Mouse (Mus musculus) T-helper 2 cell (primary cell): ENCODE measurements around the gene Vamp8.

Experiments used
- in situ Hi-C: fragments of 300-600 bp; cut with MboI, MseI; formaldehyde crosslinking; loops from one replicate; pipeline ENCODE4 v1.15.1; 2025; ENCODE audit warnings: high pct_unique_total_duplicates

Gene Vamp8

DNA sequence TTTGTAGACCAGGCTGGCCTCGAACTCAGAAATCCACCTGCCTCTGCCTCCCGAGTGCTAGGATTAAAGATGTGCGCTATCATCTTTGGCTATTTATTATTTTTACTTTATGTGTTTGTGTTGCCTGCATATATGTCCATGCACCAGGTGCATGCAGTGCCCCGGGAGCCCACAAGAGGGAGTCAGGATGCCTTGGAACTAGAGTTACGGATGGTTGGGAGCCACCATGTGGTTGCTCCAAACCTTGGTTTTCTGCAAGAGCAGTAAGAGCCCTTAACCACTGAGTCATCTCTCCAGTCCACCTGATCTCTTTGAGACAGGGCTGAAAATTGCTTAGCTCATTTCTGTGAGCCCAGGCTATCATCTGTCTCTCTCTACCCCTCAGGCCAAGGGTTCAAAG, 16.6 kb upstream of the Vamp8 start:
- in situ Hi-C loops, result no loop called here

DNA sequence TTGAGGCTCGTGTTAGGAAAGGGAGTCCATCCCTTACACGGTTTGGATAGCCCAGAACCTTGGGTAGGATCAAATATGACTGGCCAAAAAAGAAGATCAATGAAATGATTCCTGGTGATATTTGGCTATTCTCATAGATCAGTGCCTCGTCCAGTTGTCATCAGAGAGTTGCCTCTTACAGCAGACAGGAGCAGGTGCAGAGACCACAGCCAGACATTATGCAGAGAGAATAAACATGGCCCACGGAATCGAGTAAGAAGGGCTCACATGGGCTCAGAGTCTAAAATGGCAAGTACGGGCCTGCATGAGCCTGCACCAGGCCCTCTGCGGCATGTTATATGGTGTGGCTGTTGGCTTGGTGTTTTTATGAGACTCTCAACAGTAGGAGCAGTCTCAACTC, 14.9 kb upstream of the Vamp8 start:
- in situ Hi-C loops, result no loop called here

DNA sequence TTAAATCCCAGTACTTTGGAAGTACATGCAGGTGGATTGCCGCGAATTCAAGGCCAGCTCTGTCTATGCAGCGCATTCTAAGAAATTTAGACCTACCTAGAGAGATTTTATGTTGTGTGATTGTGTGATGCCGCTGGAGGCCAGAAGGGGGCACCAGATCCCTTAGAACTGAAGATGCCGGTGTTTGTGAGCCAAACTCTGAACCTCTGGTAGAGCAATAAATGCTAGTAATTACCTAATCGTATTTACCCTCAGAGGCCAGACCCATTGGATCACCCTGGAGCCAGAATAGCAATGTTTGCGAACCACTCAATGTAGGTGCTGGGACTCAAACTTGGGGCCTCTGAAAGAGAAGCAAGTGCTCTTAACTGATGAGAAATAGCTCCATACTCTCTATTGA, 11.4 kb upstream of the Vamp8 start:
- in situ Hi-C loops, result no loop called here

DNA sequence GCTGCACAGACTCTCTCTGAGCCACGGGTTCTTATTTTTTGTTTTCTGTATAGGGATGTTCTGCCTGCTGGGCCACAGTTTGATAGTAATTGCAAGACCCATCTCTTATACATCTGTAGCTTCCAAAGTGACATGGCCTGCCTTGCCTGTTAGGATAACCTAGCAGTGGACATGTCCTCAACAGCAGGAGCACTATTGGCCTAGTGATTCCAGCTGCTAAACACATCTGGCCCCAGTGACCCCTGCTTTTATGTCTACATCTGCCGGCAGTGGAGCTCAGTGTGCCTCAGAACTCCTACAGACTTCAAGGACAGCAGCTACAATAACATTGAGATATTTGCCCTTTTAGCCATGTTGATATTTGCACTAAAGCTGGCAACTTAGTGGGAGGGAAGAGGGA, 9.5 kb upstream of the Vamp8 start:
- in situ Hi-C loops, result no loop called here

DNA sequence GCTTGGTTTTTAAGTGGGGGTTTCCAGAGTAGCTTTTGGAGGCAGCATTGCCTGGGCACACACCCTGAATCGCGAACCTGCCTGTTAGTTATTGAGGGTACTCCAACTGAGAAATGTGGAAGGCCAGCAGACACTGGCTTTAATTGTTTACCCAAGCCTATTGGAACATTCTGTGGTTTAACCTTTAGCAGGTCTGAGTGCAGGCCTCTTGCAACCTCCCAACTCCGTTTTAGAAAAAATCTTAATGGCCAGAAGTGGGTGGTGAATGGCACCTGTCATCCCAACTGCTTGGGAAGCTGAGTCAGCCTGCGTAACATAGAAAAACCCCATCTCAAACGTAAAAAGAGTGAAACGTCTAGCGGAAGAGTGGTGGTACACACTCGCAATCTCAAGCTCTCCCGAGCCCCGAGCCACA, 6.3 kb upstream of the Vamp8 start:
- in situ Hi-C loops, result no loop called here

DNA sequence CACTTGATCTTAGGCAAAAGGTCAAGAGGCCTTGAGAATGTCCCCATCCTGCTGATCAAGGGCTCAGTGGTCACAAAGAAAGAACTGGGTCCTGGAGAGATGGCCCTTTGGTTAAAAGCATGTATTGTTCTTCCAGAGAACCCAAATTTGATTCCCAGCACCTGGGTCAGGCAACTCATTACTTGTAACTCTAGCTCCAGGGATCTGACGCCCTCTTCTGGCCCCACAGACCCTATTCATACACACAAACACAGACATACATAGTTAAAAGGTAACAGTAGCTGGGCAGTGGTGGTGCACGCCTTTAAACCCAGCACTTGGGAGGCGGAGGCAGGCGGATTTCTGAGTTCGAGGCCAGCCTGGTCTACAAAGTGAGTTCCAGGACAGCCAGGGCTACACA, 1.8 kb upstream of the Vamp8 start:
- in situ Hi-C loops, result no loop called here

DNA sequence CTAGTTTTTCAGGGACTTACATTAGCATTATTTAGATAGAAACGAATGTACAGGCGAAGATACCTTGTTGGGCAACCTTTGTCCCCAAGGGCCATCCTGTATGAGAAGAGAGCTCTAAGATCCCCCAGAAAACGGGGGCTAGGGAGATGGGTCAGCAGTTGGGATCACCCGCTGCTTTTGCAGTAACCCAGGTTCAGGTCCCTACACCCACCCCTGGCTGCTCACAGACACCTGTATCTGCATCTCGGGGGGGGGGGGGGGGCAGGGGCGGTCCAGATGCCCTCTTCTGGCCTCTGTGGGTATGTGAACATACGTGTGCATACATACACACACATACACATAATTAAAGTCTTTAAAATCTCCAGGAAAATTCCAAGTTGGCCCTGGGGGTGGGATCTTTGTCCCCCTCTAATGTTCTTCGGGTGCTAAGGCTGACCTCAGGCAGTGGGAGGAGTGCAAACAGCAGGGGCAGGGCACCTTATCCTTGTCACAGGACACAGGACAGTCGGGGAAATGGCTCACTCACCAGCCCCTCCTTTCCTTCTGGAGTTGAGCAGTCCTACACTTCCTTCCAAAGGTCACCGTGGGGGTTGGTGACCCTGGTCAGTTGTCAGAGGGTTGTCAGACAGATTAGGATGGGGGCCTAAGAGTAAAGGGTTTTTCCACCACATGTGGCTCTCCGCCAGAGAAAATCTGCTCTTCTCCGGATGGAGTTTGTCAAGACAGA, 455 bp upstream of the Vamp8 start:
- in situ Hi-C loops, result no loop called here

DNA sequence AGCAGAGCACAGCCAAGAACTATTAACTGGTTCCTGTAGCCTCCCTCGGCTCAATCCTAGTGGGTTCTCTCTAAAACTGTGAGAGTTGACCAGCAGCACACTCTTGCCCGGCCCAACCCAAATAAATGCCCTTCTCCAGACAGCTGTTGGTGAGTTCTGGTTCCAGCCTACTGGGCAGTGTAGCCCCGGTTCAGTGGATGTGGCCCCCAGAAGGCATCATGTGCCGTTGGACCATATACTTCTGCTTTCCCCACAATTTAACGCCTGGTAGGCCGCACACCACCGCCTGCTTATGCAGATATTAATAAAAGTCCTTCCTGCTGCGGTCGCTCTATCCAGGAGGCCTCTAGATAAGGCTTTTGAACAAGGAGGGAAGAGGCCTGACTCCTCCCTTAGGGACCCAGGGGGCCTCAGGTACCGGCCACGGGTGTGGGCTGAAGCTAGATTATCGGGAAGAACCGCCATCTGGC, 997 bp downstream of the Vamp8 start:
- in situ Hi-C loops, result no loop called here

DNA sequence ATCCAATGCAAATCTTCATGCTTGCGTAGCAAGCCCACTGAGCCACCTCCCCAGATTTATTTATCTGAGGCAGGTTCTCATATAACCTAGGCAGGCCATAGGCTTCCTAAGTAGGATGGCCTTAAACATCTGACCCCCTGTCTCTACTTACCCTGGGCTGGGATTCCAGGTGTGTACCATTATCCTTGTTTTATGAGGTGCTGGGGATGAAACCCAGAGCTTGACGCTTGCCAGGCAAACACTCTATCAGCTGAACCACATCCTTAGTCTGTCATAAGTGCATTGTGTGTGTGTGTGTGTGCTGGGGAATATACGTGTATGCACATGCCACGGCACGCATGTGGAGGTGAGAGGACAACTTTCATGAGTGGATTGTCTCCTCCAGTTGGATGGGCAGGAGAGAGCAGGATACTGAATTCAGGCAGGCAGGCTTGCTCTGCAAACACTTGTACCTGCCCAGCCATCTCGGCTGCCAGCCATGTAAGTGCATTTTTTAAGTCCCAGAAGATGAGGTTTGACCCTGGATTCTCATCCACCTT, 1.6 kb downstream of the Vamp8 start:
- in situ Hi-C loops, result no loop called here

DNA sequence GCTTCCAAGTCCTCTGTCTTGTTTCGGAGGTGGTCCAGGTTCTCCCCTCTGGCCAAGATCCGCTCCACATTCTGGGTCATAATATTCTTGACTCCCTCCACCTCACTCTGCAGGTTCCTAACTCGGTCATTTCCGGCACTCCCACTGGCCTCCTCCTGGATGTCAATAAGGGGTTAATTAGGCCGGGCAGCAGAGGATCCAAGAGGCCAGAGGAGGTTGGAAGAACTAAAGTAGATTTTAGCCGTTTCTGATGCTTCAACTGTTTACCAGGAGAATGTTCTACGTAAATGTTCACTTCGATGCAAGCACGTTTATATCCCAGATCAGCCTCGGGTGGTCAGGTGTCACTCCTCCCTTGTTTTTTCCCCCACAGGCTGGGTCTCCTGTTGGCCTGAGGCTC, 2.2 kb downstream of the Vamp8 start:
- in situ Hi-C loops, result no loop called here

DNA sequence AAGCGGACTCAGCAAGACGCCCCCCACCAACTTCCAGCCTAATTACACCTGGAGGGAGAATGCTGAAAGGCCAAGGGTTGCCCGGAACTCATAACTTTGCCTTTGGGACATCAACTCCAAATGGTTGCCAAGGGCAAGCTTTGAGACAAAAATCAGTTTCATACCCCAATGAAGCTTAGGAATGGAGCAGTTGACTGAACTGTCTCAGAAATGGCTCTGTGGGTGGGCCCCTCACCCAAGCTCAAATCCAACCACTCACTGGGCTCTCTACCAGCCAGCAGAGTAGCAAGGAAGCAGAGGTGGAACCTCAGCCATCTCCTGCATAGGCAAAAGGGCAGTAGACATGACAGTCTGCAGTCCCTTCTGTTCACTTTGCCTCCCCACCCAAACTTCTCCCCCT, 2.7 kb downstream of the Vamp8 start:
- in situ Hi-C loops, result no loop called here

DNA sequence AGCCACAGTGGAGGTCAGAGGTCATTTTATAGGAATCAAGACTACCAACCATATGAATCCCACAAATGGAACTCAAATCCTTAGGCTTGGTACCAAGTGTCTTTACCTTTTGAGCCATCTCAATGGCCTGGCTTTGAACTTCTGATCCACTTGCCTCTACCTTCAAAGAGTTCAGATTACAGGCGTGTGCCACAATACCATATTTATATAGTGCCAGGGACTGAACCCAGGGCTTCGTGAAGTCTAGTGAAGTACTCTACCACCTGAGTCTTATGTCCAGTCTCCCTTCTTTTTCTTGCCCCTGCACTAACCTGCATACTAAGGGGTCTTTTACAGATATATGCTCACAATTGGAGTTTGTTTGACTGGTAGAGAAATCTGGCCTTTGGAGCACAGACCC, 3.9 kb downstream of the Vamp8 start:
- in situ Hi-C loops, result no loop called here

DNA sequence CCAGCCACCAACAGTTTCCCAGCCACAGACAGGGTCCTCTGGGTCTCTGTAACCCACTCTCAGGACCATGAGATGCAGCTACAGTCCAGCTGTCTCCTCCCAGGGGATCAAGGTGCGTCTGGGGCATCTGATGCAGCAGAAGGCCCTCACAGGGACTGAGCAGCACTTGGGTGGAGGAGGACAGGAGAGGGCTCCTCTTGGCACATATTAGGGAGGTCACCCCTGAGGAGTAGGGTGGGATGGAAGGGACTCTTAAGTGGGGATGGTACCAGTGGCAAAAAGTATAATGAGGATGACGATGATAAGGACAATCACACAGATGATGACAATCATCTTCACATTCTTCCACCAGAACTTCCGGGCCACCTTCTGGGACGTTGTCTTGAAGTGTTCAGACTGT, 5.2 kb downstream of the Vamp8 start:
- in situ Hi-C loops, result no loop called here

DNA sequence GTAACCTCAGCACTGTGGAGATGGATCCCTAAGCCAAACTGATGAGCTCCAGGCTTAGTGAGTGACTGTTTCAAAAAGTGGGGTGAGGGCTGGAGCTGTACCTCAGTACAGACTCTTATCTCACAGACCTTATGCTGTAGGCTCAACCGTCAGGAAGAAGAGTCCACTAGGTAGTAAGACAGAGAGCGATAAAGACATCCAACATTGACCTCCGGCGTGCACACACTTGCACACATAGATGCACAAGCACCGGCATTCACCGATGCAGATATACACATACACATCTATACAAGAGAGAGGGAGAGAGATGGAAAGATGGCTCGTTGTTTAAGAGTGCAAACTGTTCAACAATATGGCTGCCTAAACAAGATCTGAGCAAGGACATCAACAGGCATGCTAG, 6.6 kb downstream of the Vamp8 start:
- in situ Hi-C loops, result no loop called here

DNA sequence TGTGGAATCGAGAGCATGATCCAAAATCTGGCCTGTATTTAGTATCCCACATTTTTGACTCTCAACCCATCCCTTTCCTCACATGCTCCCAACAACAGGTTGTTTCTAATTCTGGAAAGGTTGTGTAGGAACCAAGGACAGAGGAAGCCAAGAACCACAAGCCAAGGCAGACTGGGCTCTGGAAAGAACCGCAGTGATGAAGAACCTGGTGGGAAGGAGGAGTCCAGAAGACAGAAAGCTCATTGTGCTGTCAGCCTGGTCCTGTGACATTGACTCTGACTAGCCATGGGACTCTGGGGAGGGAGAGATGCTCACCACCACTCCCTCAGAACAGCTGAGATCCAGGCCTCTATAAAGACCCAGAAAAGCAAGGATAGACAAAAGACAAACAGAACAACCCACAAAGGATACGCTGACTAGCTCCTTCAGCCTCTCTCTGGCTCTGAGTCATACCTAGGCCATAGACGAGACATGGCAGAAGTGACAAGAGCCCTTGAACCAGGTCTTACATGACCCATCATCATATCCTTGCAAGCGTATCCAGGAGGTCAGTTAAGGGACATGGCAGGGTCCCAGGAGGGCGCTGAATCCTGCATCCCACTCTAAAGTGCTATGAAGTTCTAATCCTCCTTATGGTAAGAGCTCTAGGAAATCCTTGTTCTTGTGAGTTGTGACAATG, 7.2 kb downstream of the Vamp8 start:
- in situ Hi-C loops, result no loop called here

DNA sequence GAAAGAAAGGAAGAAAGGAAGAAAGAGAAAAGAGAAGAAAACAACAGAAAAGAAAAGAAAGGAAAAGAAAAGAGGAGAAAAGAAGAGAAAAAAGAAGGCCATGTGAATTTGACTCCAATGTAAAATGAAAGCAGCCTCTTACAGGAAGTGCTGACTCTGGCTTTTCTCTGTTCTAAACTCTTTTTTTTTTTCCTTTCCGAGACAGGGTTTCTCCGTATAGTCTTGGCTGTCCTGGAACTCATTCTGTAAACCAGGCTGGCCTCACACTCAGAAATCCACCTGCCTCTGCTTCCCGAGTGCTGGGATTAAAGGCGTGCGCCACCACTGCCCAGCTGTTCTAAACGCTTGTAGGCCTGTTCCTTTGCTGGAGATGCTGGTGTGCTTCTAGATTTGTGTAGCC, 8.0 kb downstream of the Vamp8 start:
- in situ Hi-C loops, result no loop called here

DNA sequence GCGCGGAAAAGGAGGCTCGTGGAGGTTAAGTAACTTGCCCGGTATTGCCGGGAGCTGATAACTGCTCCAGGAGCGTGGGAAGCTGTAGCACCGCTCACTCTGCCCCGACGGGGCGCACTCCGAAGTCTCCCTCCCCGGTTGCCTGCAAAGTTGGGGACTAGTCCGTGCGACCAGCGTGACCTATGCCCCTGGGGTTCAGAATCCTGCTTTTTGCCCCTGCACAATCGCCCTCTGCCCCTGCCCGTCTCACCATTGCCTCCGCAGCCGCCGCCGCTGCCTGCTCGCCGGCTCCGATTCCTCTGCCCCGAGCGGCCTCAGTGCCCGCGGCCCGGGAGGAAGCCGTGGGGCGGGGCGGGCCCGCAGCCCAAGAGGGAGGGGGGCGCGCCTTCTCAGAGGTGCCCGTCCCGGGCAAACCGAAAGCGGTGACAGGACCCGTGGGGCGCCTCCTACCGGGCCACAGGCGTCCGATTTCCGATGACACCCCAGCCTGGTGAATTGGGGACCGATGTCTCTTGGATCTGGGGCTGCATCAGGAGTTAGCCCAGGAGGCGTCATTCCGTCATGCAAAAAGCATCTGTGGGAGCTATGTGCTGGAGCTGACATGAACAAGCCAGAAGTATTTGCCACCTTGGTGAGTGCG, 10.3 kb downstream of the Vamp8 start, which contains the start of gene Vamp5:
Vamp5 (minus strand) TSS at position 338 of the 640 bp plus-strand sequence.
- in situ Hi-C loops, result no loop called here

DNA sequence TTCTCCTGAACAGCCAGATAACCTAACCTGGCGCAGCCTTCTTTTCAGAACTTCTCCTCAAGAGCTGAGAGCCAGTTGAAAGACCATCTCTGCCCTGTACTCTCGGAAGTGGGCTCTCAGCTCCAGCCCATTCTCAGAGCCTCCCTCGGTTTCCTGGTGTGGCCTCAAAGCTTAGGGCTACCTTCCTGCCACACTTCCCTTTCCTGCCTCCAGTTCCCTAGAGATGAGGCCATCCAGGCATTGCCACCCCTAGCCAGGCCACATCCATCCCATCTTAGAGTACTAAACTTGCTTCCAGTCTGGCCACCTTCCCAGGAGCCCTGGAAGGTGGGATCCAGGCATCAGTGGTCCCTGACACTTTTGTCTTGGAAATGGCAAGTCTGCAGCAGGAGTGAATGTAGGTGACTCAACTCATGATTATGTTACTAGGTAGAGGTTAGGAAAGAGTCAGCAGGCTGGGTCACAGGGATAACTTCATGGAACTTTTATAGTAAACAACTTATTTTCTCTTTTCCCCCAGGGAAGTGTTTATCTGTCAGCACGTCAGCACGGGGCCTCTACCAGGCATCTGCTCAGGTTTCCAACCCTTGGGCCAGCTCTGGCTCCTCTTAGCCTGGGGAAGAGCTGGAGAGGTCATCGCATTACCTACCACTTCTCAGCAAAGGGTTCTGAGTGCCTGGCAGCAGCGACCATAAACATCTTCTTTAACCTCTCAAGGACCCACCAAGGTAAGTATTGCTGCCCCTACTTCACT, 10.9 kb downstream of the Vamp8 start:
- in situ Hi-C loops, result no loop called here

DNA sequence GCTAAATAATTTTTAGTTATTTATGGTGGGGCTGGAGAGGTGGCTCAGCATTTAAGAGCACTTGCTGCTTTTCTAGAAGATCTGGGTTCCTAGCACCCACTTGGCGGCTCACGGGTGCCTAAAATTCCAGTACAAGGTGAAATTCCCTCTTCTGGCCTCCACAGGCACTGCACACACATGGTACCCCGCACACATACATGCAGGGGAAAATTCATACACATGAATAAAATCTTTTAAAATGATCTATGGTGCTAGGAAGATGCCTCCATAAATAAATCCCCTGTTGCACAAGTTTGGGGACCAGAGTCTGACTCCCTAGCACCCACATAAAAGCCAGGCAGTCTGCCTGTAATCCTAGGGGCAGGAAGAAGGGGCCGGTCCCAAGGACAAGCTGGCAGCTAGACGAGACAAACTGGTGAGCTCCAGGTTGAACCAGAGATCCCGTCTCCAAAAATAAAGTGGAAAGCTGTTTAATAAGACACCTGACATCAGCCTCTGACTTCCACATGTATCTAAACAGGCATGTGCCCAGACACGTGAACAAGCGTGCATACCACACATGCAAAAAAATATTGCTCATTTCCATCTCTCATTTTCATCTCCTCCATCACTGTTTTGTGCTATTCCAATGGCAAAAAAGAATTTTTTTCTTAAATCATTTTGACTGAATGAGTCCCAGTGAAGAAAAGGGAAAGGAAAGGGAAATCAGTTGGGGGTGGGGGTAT, 11.8 kb downstream of the Vamp8 start:
- in situ Hi-C loops, result no loop called here

DNA sequence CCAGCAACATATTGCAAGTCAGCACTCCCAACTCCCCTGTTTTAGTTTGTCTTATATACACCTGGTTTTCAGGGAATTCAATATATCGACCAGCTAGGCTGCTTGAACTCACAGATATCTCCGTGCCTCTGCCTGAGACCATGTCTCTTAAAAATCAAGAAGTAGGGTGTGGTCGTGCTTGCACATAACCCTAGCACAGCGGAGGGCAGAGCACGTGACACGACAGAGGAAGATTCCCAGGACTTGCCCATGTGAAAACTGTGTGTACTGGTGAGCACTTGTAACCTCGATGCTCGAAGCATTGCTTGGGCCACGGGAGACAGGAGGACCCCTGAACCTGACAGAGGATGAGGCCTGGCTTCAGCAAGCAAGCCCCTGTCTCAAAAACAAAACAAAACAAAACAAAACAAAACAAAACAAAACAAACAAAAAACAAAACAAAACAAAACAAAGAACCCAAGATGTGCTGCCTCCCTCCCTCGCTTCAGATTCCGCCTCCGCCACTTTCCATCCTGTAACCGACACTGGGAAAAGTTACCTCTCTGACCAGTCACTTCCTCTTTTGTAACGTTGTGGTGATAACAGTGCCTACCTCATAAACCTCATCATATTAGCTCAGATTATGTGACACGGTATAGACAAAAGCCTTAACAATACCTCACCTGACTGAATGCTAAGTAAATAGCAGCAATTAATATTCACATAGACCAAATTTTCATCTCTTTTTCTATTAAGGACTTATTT, 15.5 kb downstream of the Vamp8 start:
- in situ Hi-C loops, result no loop called here

DNA sequence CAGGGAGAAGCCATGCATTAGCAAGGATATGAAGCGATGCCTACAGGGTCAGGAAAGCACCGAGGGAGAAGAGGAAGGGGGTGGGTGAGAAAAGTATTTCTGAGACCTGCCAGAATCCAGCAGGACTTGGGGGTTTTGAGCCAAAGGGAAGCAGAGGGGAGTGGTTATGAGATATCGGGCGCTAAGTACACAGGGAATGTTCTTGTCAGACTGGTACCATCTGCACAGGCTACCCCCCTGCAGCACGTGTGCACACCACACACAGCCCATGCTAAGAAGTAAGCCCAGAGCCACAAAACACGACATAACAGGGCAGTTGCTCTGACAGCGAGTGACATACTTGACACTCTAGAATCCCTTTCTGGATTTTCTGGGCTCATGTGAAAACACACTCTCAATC, 16.3 kb downstream of the Vamp8 start:
- in situ Hi-C loops, result no loop called here
